Mouse (Mus musculus): ENCODE results near the gene Olfr449.

The Olfr449 gene
- long read RNA-seq, experiment 1 = 0 reads
- long read RNA-seq, experiment 2 = 0 reads

GRCm38 (mm10) chr6:42834084-42834483 lies at the start of gene Olfr449:
Olfr449 (plus strand) TSS chr6:42834384.
- intact Hi-C loops (cut with DNase I) = no loop called here

- intact Hi-C loops (cut with DNase I) = no loop called here
Observed at GRCm38 (mm10) chr6:42784793-42785192, 49.4 kb upstream of the Olfr449 start, which contains the start of gene Olfr452. Olfr452 (plus strand) TSS chr6:42785093.

- intact Hi-C loops (cut with DNase I) = no loop called here
Observed at GRCm38 (mm10) chr6:42790247-42790948, 43.8 kb upstream of the Olfr449 start.

- intact Hi-C loops (cut with DNase I) = no loop called here
Observed at GRCm38 (mm10) chr6:42790949-42791556, 43.1 kb upstream of the Olfr449 start.

- intact Hi-C loops (cut with DNase I) = no loop called here
Observed at GRCm38 (mm10) chr6:42794982-42795381, 39.2 kb upstream of the Olfr449 start.

GRCm38 (mm10) chr6:42811639-42812038 lies 22.5 kb upstream of the Olfr449 start, which contains the start of gene Olfr450:
Olfr450 (plus strand) TSS chr6:42811939.
- intact Hi-C loops (cut with DNase I) = no loop called here

GRCm38 (mm10) chr6:42860222-42860819 lies 26.1 kb downstream of the Olfr449 start:
- intact Hi-C loops (cut with DNase I) = loop anchor here (5.0 kb wide), 1 partner anchor 248 kb away; no protein-coding TSS in a partner anchor

- intact Hi-C loops (cut with DNase I) = no loop called here
Observed at GRCm38 (mm10) chr6:42869695-42870094, 35.5 kb downstream of the Olfr449 start.

GRCm38 (mm10) chr6:42876323-42876722 lies 42.1 kb downstream of the Olfr449 start:
- intact Hi-C loops (cut with DNase I) = no loop called here
